Mouse (Mus musculus) hindbrain, embryonic 10.5 days (tissue): Measurements from ENCODE around the gene Cdk14. TPM values are rescaled to one million over a fixed set of nuclear protein-coding genes. Genes with fewer than 3 reads are reported as not detected.
"Not testable (repeated sequence)": the region's sequence is repeated elsewhere in the genome, so short reads cannot be mapped to it uniquely, and the experiment has no call there.

Source experiments
- DNase-seq: peaks from one replicate; pipeline ENCODE4 v3.0.0-alpha.2; 2017; ENCODE audit warnings: low spot score
- H3K27ac ChIP-seq: fragments of 300-500 bp; sonication (generic); 2 replicates; pipeline ENCODE4 v1.5.1; 2016; ENCODE audit warnings: mild to moderate bottlenecking, moderate library complexity
- H3K27me3 ChIP-seq: fragments of 300-500 bp; sonication (generic); 2 replicates; pipeline ENCODE4 v1.6.1; 2016; ENCODE audit warnings: mild to moderate bottlenecking; ENCODE audit not compliant: poor library complexity, insufficient read depth, severe bottlenecking
- H3K36me3 ChIP-seq: fragments of 300-500 bp; sonication (generic); 2 replicates; pipeline ENCODE4 v1.6.1; 2016; ENCODE audit warnings: mild to moderate bottlenecking, moderate library complexity
- H3K4me1 ChIP-seq: fragments of 300-500 bp; sonication (generic); replicated peaks from 2 replicates; pipeline ENCODE4 v1.6.1; 2016; ENCODE audit warnings: mild to moderate bottlenecking
- H3K4me3 ChIP-seq: fragments of 300-500 bp; sonication (generic); 2 replicates; pipeline ENCODE4 v1.5.1; 2016; ENCODE audit warnings: mild to moderate bottlenecking, moderate library complexity
- H3K9me3 ChIP-seq: fragments of 300-500 bp; sonication (generic); 2 replicates; pipeline ENCODE4 v1.6.1; 2016; ENCODE audit warnings: mild to moderate bottlenecking, moderate library complexity
- WGBS: fragments of 180-500 bp; shearing (Covaris S2); methylation state at CpG from one replicate; pipeline ENCODE4 v1.1.7; 2016; 5-methylcytosine and 5-hydroxymethylcytosine counted together
- polyA plus RNA-seq: library from polyadenylated mRNA; unstranded; fragments of >200 nt; fragmentation: Nextera tagmentation; extraction: Ambion mirVana; gene quantifications from 2 replicates; pipeline ENCODE4 v1.2.1, GENCODE M21; 2016

Cdk14 gene
- polyA plus RNA-seq, 1 experiment from 2014 or later = 19.0 TPM

DNA sequence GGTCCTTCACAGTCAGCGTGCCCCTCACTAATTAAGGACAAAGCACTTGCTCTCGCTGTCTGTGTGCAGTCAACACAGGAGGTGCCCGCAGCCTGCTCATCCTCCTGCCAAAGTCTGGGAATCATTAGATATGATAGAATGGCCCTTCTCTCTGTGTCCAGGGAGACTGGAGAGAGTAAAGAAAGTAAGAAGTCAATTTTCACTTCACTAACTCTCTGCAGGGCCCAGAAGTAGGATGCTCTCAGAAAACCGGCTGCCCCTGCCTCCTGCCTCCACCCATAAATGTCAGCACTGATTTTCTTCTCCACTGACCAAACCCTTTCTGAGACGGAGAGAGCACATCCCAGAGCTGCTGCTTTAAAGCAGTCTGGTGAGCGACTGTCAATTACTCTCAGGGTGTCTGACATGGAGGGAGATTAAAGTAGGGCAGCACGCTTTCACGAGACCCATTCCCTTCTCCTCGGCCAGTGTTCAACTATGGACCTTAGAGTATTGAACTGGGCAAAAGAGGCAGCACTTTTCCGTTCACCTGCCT is 89.1 kb downstream of the Cdk14 start:
- no peak overlapping the region for H3K27ac ChIP-seq
- no peak overlapping the region for H3K4me3 ChIP-seq
- 77% methylated on average over 10 of the region's 10 CpGs for WGBS
- H3K27me3 ChIP-seq = no peaks in the 10 kb centered on the region
- no peaks in the 10 kb centered on the region for H3K36me3 ChIP-seq
- H3K4me1 ChIP-seq = no peaks in the 10 kb centered on the region
- DNase-seq = no peak
- no peaks in the 10 kb centered on the region for H3K9me3 ChIP-seq

DNA sequence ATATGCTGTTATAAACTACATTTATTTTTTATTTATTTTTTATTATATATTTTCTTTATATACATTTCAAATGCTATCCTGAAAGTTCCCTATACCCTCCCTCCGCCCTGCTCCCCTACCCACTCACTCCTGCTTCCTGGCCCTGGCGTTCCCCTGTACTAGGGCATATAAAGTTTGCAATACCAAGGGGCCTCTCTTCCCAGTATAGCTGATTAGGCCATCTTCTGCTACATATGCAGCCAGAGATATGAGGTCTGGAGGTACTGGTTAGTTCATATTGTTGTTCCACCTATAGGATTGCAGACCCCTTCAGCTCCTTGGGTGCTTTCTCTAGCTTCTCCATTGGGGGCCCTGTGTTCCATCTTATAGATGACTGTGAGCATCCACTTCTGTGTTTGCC is 91.1 kb downstream of the Cdk14 start:
- H3K27me3 ChIP-seq, H3K4me3 ChIP-seq, H3K4me1 ChIP-seq, DNase-seq, H3K27ac ChIP-seq, H3K9me3 ChIP-seq, H3K36me3 ChIP-seq: not testable (repeated sequence)
- WGBS = 92% methylated on average over 2 of the region's 2 CpGs

DNA sequence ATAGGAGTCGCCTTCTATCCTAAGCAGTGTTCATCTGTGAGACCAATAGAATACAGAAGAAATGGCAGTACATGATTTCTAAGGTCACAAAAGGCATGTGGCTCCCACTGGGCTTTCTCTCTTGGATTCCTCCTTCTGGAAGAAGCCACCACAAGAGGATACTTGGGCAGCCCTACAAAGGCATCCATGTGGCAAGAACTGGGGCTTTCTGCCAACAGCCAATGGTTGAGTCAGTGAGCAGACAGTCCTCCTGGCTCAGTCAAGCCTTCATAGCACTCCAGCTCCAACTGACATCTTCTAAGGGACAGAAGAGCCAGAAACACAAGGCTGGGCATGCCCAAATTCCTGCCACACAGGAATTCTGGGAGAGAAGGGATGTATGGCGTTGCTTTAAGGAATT is 93.4 kb downstream of the Cdk14 start:
- Histone ChIP-seq H3K36me3 (no peaks in the 10 kb centered on the region), H3K9me3 (no peaks in the 10 kb centered on the region), H3K4me1 (no peaks in the 10 kb centered on the region), H3K4me3 (no peak overlapping the region), H3K27ac (no peak overlapping the region), H3K27me3 (no peaks in the 10 kb centered on the region)
- 93% methylated on average over 2 of the region's 2 CpGs for WGBS
- DNase-seq = no peak

DNA sequence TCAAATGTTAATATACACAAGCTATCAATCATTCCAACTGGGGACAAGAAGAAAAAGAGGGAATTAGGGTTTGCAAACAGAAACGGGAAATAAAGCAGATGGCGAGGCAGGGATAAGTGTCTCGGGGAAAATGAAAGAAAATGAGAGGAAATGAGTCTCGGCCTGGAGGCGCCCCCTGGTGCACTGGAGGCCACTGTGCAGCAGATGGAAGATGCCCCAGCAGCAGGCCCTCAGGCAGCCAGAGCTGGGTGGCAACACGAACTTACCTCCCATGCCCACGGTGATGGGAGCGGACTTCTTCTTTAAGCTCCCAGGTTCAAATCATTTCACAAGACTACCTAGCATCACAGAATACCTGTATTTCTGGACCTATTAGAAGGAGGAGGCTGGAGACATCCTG is 97.4 kb downstream of the Cdk14 start:
- H3K4me3 ChIP-seq = no peak overlapping the region
- H3K9me3 ChIP-seq = no peaks in the 10 kb centered on the region
- DNase-seq = no peak
- 94% methylated on average over 8 of the region's 8 CpGs for WGBS
- H3K36me3 ChIP-seq = no peaks in the 10 kb centered on the region
- no peak overlapping the region for H3K27ac ChIP-seq
- no peaks in the 10 kb centered on the region for H3K4me1 ChIP-seq
- H3K27me3 ChIP-seq = no peaks in the 10 kb centered on the region

DNA sequence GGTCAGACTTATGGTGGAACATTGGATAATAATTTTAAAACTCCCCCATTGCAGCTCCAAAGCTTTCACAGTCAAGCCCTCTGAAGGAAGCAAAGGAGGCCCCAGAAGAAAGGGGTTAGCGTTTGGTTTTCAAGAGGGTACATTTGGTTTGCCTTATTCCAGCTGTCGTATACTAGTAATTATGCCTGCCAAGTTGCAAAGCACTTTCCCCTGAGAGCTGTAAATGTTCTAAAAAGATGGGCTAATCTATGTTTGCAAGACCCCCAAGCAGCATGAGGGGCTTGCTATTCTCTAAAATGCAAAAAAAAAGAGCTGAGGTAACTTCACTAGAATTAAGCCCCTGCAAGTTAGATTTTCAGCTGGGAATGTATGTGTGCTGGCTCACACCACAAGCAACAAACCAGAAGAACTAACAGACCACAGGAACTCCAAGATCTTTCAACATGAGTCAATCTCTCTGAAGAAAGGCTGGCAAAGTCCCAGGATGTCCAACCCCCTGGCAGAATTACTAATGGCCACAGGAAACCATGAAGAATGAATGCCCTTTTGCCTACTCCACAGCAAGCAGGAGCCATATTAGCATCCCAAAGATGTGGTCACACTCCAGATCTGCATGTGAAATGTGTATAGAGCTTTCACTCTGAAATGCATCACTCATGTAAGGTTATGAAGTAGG is 99.5 kb downstream of the Cdk14 start:
- H3K27me3 ChIP-seq = no peaks in the 10 kb centered on the region
- H3K4me1 ChIP-seq = no peaks in the 10 kb centered on the region
- no peaks in the 10 kb centered on the region for H3K9me3 ChIP-seq
- WGBS = 87% methylated on average over 2 of the region's 2 CpGs
- no peak overlapping the region for H3K4me3 ChIP-seq
- H3K36me3 ChIP-seq = no peaks in the 10 kb centered on the region
- DNase-seq = no peak
- no peak overlapping the region for H3K27ac ChIP-seq

DNA sequence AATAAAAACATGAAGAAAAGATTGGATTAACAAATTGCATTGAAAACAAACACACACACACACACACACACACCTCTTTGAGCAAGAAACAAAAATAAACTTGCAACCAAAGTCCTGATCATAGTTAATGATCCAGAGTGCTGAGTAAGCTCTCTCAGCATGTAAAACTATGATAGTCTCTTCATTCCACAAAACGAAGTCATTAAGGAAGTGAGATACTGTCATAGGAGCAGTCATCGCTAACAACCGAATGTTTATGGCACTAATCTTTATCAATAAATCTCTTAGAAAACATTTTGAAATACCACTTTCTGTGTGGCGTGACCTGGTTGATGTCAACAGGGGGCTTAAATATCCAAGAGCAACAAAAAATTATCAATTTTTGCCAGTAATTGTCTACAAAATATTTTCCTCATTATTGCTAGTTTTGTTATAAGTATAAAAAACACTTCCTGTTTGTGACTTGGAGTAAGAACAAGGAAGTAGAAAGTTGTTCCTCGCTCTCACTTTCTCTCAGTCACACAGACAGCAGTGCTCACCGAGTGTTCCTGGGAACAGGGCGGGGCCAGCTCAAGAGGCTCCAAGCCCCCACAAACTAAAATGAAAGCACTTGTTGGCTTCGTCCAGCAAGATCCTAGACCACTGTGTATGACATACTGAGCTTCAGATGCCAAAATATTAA is 100.1 kb downstream of the Cdk14 start:
- Histone ChIP-seq H3K27me3 (no peaks in the 10 kb centered on the region), H3K9me3 (no peaks in the 10 kb centered on the region), H3K36me3 (no peaks in the 10 kb centered on the region), H3K27ac (no peak overlapping the region), H3K4me1 (no peaks in the 10 kb centered on the region), H3K4me3 (no peak overlapping the region)
- DNase-seq = no peak
- WGBS = 90% methylated on average over 8 of the region's 8 CpGs

DNA sequence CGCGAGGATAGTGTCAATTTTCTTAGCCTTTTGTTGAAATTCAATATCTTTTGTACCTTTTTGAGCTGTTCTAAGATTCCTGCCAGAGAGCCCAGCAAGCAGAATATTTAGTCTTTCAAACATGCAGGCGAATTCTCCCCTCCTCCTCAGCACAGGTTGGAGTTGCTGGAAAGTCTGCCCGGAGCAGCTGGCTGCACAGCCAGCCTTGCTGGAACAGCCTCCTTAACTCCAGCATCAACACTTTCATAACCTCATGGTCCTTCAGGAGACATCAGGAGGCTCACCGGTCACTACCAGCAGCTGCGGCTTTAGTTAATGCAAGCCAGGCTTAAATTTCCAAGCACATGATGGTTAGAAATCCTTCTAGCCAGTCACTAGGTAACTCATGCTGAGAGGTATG is 105.8 kb downstream of the Cdk14 start:
- 82% methylated on average over 6 of the region's 6 CpGs for WGBS
- Histone ChIP-seq H3K9me3 (no peaks in the 10 kb centered on the region), H3K4me1 (peaks cover 8% of the 10 kb centered on the region), H3K27ac (no peak overlapping the region), H3K4me3 (no peak overlapping the region), H3K36me3 (no peaks in the 10 kb centered on the region), H3K27me3 (no peaks in the 10 kb centered on the region)
- DNase-seq = no peak

DNA sequence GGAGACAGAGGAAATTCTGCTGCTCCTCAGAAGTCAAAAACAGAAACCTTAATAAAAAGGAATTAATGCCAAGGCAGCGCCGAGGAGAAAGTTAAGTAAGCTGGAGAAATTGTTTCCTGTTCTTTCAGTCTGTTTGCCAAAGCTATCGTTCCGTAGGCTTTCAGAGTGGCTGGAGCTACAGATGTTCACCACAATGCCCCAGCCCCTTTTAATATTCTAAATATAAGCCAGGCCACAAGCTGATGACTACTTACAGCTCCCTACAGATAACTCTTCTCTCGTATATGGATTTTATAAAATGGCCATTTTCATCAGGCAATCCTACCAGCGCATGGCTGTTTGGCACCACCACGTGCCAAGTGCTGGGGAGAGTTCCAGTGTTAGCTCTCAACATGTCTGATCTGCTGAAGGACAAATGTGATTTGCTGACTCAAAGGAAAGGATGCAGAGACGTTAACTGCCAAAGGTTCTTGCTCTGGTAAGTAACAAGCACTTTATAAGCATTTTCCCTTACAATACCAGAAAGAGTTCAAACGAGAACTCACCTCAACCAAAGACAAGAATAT is 106.8 kb downstream of the Cdk14 start:
- DNase-seq = no peak
- Histone ChIP-seq H3K27ac (no peak overlapping the region), H3K36me3 (no peaks in the 10 kb centered on the region), H3K9me3 (no peaks in the 10 kb centered on the region), H3K27me3 (no peaks in the 10 kb centered on the region), H3K4me3 (no peak overlapping the region), H3K4me1 (peaks cover 8% of the 10 kb centered on the region)
- 87% methylated on average over 9 of the region's 9 CpGs for WGBS

DNA sequence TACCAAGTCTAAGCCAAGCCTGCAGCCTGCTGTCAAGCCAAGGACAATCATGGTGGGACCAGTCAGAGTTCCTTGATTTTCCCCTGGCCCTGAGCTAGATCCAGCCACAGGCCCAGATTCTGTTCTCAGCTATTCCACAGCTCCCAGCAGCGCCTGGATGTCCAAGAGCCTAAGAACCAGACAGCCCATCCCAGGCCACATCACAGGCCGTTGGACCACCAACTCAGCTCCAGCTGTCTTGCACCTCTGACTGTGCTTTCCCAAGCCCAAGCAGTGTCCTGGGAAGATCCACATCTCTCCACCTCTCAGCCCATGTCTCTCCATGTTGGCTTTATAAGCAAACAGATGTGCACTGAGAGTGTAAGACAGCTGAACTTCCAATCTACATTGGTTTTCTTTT is 114.8 kb downstream of the Cdk14 start:
- Histone ChIP-seq H3K4me1 (no peaks in the 10 kb centered on the region), H3K27me3 (no peaks in the 10 kb centered on the region), H3K36me3 (no peaks in the 10 kb centered on the region), H3K4me3 (no peak overlapping the region), H3K27ac (no peak overlapping the region), H3K9me3 (no peaks in the 10 kb centered on the region)
- DNase-seq = no peak
- WGBS = 90% methylated on average over 2 of the region's 2 CpGs

DNA sequence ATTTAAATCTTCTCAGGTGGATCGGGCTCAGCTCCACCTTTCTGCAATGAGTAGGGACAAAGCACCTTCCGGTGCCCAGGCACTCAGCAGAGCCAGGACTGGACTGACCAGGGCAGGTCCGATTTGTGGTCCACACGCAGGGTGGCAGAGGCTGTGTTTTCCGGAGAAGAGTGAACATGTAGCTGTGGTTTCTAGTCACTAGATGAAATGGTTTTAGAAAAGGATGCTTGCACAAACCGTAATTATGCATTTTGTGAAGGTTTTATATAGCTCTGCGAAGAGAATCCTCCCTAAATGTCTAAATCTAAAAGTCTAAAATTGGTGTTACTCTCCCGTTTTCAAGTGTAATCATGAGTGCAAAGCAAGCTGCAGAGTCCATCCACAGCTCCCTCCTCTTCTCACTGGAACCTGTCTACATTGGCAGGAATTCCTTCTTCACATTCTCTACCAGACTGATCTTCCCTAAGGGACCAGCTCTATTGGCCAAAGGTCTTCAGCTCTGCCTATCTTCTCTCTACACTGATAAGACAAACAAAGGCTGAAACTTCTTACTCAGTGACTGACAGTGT is 116.9 kb downstream of the Cdk14 start:
- Histone ChIP-seq H3K27ac (no peak overlapping the region), H3K9me3 (no peaks in the 10 kb centered on the region), H3K27me3 (no peaks in the 10 kb centered on the region), H3K4me1 (no peaks in the 10 kb centered on the region), H3K4me3 (no peak overlapping the region), H3K36me3 (no peaks in the 10 kb centered on the region)
- 94% methylated on average over 8 of the region's 8 CpGs for WGBS
- DNase-seq = no peak

DNA sequence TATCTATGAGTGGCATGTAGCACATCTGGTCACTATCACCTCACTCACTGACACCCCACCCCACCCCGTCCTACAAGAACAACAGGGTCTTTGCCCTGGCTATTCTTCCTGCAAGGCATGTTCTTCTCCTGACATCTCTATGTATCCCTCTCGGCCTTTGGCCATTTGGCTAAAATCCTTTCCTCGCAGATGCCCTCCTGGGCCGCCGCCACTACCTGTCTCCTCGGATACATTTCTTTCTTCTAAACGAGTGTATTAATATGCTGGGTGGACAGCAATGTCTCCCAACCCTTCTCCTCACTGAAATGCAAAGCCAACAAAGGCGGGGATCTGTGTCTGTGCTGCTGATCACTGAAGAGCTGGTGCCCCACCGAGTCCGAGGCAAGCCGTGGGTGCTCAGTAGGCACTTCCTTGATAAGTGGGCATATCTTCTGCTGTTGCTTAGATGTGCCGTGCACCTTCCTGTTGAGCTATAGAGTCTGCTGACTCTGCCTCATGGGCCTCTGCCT is 118.5 kb downstream of the Cdk14 start:
- no peaks in the 10 kb centered on the region for H3K9me3 ChIP-seq
- 84% methylated on average over 12 of the region's 12 CpGs for WGBS

DNA sequence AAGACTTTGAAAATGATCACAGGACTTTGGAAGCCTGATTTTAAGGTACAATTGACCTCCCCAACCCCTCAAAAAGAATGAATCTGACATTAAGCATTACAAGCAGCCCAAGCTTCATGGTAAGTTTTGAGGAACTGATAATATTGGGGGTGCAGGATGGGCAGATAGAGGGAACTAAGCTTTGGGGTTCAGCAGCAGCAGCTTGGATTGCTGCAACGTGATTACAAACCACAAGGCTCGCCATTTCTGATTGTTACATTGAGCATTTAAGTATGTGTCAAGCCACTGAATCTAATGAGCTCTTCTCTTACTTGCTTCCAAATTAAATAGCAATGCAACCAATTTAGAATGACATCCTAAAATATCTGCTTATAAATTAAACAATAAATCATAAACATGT is 119.1 kb downstream of the Cdk14 start:
- Histone ChIP-seq H3K4me3 (no peak overlapping the region), H3K27ac (no peak overlapping the region), H3K4me1 (no peaks in the 10 kb centered on the region), H3K9me3 (no peaks in the 10 kb centered on the region), H3K27me3 (no peaks in the 10 kb centered on the region), H3K36me3 (no peaks in the 10 kb centered on the region)
- DNase-seq = no peak
- 86% methylated on average over 2 of the region's 2 CpGs for WGBS

More for the DNA sequence above, 118.5 kb downstream of the Cdk14 start:
- Histone ChIP-seq H3K27me3 (no peaks in the 10 kb centered on the region), H3K4me1 (no peaks in the 10 kb centered on the region), H3K27ac (no peak overlapping the region), H3K36me3 (no peaks in the 10 kb centered on the region), H3K4me3 (no peak overlapping the region)
- DNase-seq = no peak

DNA sequence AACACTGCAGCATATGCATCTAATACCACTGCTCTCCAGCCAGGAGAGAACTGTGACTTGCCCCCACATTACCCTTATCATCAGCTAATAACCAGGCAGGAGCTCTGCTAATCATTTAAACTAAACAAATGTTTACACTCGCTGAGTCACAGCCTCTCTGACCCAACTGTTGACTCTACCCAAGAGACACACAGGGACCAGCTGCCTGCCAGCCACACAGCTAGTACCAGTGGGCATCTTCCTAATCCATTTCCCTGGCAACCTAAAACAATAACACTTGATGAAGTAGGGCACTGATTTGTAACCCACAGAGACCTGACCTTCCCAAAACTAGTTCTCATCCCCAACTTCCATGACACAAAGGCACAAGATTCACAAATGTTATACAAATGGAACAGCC is 119.8 kb downstream of the Cdk14 start:
- DNase-seq = no peak
- Histone ChIP-seq H3K27me3 (no peaks in the 10 kb centered on the region), H3K4me1 (no peaks in the 10 kb centered on the region), H3K9me3 (no peaks in the 10 kb centered on the region), H3K27ac (no peak overlapping the region), H3K4me3 (no peak overlapping the region), H3K36me3 (no peaks in the 10 kb centered on the region)
- 85% methylated on average over 1 of the region's 1 CpGs for WGBS
